Mouse (Mus musculus) stomach, postnatal 0 days (tissue): ENCODE results near the gene Osbpl8. TPM values are rescaled to one million over a fixed set of nuclear protein-coding genes. Genes with fewer than 3 reads are reported as not detected.

Experiments used
- ATAC-seq: fragments of 200-750 bp; cut with Nextera tagmentation; 2 replicates; pipeline ENCODE4 v1.8.0; 2017; ENCODE audit not compliant: low FRiP score, low TSS enrichment
- DNase-seq: peaks from one replicate; pipeline ENCODE4 v3.0.0-alpha.2; 2016; ENCODE audit warnings: low spot score
- H3K27ac ChIP-seq: fragments of 300-500 bp; sonication (generic); replicated peaks from 2 replicates; pipeline ENCODE4 v1.5.1; 2014; ENCODE audit warnings: mild to moderate bottlenecking, control low read depth
- H3K27me3 ChIP-seq: fragments of 300-500 bp; sonication (generic); 2 replicates; pipeline ENCODE4 v1.6.1; 2014; ENCODE audit warnings: low read length; ENCODE audit not compliant: control insufficient read depth, insufficient read depth
- H3K36me3 ChIP-seq: fragments of 300-500 bp; sonication (generic); 2 replicates; pipeline ENCODE4 v1.6.1; 2014; ENCODE audit warnings: low read length, mixed read lengths; ENCODE audit not compliant: control insufficient read depth, insufficient read depth
- H3K4me1 ChIP-seq: fragments of 300-500 bp; sonication (generic); replicated peaks from 2 replicates; pipeline ENCODE4 v1.6.1; 2014; ENCODE audit warnings: antibody characterized with exemption; ENCODE audit not compliant: control insufficient read depth, insufficient read depth
- H3K4me2 ChIP-seq: fragments of 300-500 bp; sonication (generic); replicated peaks from 2 replicates; pipeline ENCODE4 v1.6.1; 2014; ENCODE audit warnings: low read depth, mild to moderate bottlenecking, control low read depth, moderate library complexity
- H3K4me3 ChIP-seq: fragments of 300-500 bp; sonication (generic); 2 replicates; pipeline ENCODE4 v1.5.1; 2014; ENCODE audit warnings: low read depth, low read length, control low read depth
- H3K9ac ChIP-seq: fragments of 300-500 bp; sonication (generic); 2 replicates; pipeline ENCODE4 v1.6.1; 2014; ENCODE audit warnings: mild to moderate bottlenecking, low read length, control low read depth, mixed read lengths
- H3K9me3 ChIP-seq: fragments of 300-500 bp; sonication (generic); 2 replicates; pipeline ENCODE4 v1.6.1; 2016; ENCODE audit warnings: low read length; ENCODE audit not compliant: control insufficient read depth
- CTCF ChIP-seq: IDR thresholded peaks from 2 replicates; pipeline ENCODE4 v1.5.1; 2016; ENCODE audit warnings: antibody characterized with exemption, low read depth, mild to moderate bottlenecking, moderate library complexity
- EP300 ChIP-seq: optimal IDR thresholded peaks from 2 replicates; pipeline ENCODE3; 2016; ENCODE audit warnings: antibody characterized with exemption
- WGBS: fragments of 180-500 bp; shearing (Covaris S2); extraction: QIAGEN DNeasy Blood & Tissue Kit; methylation state at CpG from one replicate; pipeline ENCODE4 v1.1.7; 2014; 5-methylcytosine and 5-hydroxymethylcytosine counted together
- polyA plus RNA-seq: library from polyadenylated mRNA; unstranded; fragments of >200 nt; fragmentation: Nextera tagmentation; extraction: Ambion mirVana; gene quantifications from 2 replicates; pipeline ENCODE4 v1.2.1, GENCODE M21; 2015

Osbpl8 gene
- polyA plus RNA-seq, 1 experiment from 2014 or later = 5.1 TPM

DNA sequence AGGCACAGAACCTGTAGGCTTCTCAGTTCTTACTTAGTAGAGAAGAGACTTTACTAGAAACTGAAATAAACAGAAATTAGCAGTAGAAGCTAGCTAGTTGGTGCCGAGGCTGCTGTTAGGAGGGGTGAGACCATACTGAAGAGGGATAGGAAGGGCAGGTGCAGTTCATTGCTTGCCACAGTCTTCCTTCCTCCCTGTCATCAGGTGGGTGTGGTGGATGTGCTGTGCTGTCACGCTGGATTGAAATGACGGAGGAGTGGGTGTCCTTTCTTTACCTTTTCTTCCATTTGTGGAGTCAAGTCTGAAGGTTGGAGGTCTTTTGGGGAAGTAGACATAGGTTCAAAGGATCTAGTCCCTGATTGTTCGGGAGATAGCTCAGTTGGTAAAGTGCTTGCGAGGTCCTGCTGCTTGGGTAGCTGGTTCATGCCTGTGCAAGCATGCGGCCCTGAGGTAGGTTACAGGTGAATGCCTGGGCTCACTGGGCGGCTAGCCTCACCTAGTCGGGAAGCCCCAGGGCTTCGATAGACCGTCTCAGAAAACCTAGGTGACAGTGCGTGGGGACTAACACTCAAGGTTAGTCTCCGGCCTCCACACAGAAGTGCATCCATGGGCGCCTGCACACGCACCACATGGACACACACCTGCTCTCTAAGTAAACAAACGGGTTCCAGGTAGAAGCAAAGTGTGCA is 6.8 kb downstream of the Osbpl8 start:
- TF ChIP-seq CTCF (no peak), EP300 (no peak)
- DNase-seq (no peak), ATAC-seq (no peak)
- Histone ChIP-seq H3K4me3 (no peak overlapping the region), H3K4me2 (no peak overlapping the region), H3K36me3 (no peaks in the 10 kb centered on the region), H3K4me1 (no peaks in the 10 kb centered on the region), H3K27me3 (no peaks in the 10 kb centered on the region), H3K9me3 (no peaks in the 10 kb centered on the region), H3K27ac (no peak overlapping the region), H3K9ac (no peak overlapping the region)
- WGBS = 87% methylated on average over 15 of the region's 15 CpGs

DNA sequence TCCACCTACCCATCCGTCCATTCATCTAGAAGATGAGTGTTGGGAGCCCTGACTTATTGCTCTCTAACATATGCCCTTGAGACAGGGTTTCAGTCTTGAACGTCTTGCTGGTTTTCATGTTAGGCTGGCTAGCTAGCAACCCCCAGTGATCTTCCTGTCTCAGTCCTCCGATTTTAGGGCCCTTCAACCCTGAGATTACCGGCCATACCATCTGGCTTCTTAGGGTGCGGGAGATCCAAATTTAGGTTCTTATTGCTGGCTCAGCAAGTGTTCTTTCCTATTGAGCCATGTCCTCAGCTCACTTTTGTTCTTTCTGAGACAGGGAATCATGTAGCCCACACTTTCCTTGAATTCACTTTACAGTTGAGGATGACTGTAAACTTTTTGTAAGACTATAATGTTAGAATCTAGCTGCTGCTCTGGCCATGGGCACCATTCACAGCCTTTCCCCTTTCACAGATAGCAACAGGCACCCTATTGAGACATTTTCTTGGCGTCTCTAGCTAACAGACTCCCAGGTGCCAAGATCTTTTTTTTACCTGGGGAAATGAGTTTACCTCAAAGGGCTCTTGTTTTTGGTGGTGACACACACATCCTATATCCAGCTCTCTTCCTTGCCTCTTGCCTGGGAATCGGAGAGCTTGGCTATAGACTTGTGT is 9.2 kb downstream of the Osbpl8 start:
- no peaks in the 10 kb centered on the region for H3K9me3 ChIP-seq
- no peak overlapping the region for H3K27ac ChIP-seq
- no peaks in the 10 kb centered on the region for H3K36me3 ChIP-seq
- no peak for ATAC-seq
- WGBS = 79% methylated on average over 7 of the region's 7 CpGs
- no peaks in the 10 kb centered on the region for H3K27me3 ChIP-seq
- no peaks in the 10 kb centered on the region for H3K4me1 ChIP-seq
- no peak overlapping the region for H3K4me2 ChIP-seq
- H3K9ac ChIP-seq = no peak overlapping the region
- TF ChIP-seq CTCF = no peak
- TF ChIP-seq EP300 = no peak
- no peak for DNase-seq
- no peak overlapping the region for H3K4me3 ChIP-seq

DNA sequence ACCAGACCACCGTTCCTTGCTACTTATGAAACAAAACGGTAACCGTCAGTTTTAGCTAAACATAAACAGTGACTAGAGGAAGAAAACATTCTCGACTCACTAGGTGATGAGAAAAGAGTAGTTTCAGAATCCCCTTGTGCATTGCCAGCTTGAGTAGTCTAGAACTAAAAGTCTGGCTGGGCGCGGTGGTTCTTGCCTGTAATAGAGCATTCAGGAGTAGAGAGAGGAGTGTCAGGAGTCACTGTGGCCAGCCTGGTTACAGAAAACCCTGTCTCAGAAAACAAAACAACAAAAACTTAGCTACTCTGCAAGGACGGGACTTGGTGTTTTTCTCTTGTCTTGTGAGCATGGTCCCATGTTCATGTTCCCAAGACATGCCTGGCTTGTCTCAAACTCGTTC is 12.8 kb downstream of the Osbpl8 start:
- Histone ChIP-seq H3K4me1 (no peaks in the 10 kb centered on the region), H3K27me3 (no peaks in the 10 kb centered on the region), H3K4me3 (no peak overlapping the region), H3K9me3 (no peaks in the 10 kb centered on the region), H3K9ac (no peak overlapping the region), H3K27ac (no peak overlapping the region), H3K36me3 (no peaks in the 10 kb centered on the region), H3K4me2 (no peak overlapping the region)
- no peak for DNase-seq
- no peak for TF ChIP-seq EP300
- no peak for TF ChIP-seq CTCF
- WGBS = 73% methylated on average over 8 of the region's 8 CpGs
- ATAC-seq = no peak

DNA sequence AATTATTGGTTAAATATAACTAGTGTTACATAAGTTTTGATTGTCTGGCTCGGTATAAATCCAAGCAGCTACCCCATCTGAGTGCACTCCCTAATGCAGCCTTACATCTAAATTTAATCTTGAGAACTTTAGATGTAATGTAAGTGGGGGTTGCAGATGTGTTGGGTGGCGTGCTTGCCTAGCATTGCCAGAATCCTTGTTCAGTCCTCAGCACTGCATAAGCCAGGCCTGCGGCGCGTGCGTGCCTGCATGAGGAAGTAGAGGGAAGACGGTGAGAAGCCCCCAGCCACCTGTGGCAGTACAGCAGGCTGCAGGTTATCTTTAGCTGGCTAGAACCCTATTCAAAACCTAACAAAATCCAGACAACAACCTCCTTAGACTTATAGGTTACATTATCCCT is 13.5 kb downstream of the Osbpl8 start:
- 87% methylated on average over 7 of the region's 7 CpGs for WGBS
- Histone ChIP-seq H3K36me3 (no peaks in the 10 kb centered on the region), H3K9ac (no peak overlapping the region), H3K27ac (no peak overlapping the region), H3K9me3 (no peaks in the 10 kb centered on the region), H3K27me3 (no peaks in the 10 kb centered on the region), H3K4me3 (no peak overlapping the region), H3K4me1 (no peaks in the 10 kb centered on the region), H3K4me2 (no peak overlapping the region)
- no peak for TF ChIP-seq CTCF
- no peak for TF ChIP-seq EP300
- ATAC-seq (no peak), DNase-seq (no peak)

DNA sequence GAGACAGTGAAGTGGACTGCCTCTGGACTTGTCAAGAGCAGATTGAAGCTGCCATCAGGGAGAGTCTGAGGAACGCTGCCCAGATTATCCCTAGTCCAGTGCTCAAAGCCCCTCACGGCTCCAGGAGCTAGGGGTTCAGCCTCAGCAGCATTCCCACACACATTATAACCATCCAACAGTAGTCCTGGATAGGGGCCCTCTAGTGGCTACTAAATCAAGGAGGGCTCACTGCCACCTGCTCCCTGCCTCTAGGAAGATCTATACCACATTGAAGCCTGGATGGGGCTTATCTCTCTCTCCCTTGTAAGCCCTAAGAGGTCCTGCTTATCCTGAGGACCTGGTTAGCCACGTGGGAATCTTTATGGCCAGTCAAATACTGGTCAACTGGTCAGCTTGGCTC is 16.1 kb downstream of the Osbpl8 start:
- ATAC-seq (no peak), DNase-seq (no peak)
- Histone ChIP-seq H3K4me3 (no peak overlapping the region), H3K27ac (no peak overlapping the region), H3K9me3 (no peaks in the 10 kb centered on the region), H3K9ac (no peak overlapping the region), H3K36me3 (no peaks in the 10 kb centered on the region), H3K4me1 (no peaks in the 10 kb centered on the region), H3K27me3 (no peaks in the 10 kb centered on the region), H3K4me2 (no peak overlapping the region)
- TF ChIP-seq EP300 (no peak), CTCF (peak; percentile 58)
- WGBS = 50% methylated on average over 3 of the region's 3 CpGs

DNA sequence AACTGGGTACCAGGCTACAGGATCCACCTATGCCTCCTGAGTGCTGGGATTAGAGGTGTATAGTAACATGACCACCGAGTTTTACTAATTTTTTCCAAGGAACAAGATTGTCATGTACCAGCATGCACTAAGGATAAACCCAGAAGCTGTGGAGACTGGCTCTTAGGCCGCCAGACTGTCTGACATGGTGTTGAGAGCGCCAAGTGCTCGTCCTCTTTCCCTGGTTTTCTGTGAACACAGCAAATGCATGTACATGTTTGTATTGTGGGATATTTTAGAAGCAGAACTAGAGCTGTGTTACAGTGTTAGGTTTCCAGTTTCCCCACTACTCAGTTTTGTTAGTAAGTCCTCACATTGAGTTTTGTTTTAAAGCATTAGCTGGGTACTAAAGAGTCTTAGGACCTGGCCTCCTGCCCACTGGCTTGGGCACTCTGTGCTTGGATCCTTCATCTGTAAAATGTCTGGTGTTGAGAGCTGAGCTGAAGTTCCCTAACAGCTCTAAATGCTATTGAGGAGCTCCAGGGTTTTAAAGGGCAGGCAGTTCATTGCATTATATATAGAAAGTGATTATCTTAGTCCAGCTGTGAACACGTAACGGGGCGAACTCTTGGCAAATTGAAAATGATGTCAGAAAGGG is 19.2 kb downstream of the Osbpl8 start:
- H3K27ac ChIP-seq = no peak overlapping the region

More for the DNA sequence above, 19.2 kb downstream of the Osbpl8 start:
- Histone ChIP-seq H3K9me3 (no peaks in the 10 kb centered on the region), H3K4me2 (no peak overlapping the region), H3K9ac (no peak overlapping the region), H3K4me3 (no peak overlapping the region), H3K36me3 (no peaks in the 10 kb centered on the region), H3K27me3 (no peaks in the 10 kb centered on the region), H3K4me1 (no peaks in the 10 kb centered on the region)
- no peak for TF ChIP-seq EP300
- TF ChIP-seq CTCF = no peak
- ATAC-seq (no peak), DNase-seq (no peak)
- 58% methylated on average over 7 of the region's 7 CpGs for WGBS
